Mouse (Mus musculus) small intestine, adult 2 months (tissue): ENCODE measurements around the gene Eif3l. TPM values are rescaled to one million over a fixed set of nuclear protein-coding genes. Genes with fewer than 3 reads are reported as not detected.
A peak's percentile ranks its signal among the peaks of the same experiment; 100 is the strongest.

Experiments
- H3K27ac ChIP-seq: fragments of 200-500 bp; 2 replicates; pipeline ENCODE4 v1.5.1; 2012; ENCODE audit warnings: low read depth, low read length, control low read depth, inconsistent platforms; ENCODE audit not compliant: insufficient read depth
- H3K27me3 ChIP-seq: fragments of 200-500 bp; 2 replicates; pipeline ENCODE4 v1.6.1; 2012; ENCODE audit warnings: mild to moderate bottlenecking, moderate library complexity, low read length, inconsistent platforms; ENCODE audit not compliant: control insufficient read depth, insufficient read depth
- H3K36me3 ChIP-seq: fragments of 200-500 bp; 2 replicates; pipeline ENCODE4 v1.6.1; 2012; ENCODE audit warnings: mild to moderate bottlenecking, low read length, control low read depth, inconsistent platforms; ENCODE audit not compliant: control insufficient read depth, insufficient read depth
- H3K4me1 ChIP-seq: fragments of 200-500 bp; 2 replicates; pipeline ENCODE4 v1.6.1; 2012; ENCODE audit warnings: low read length, inconsistent platforms, mixed read lengths; ENCODE audit not compliant: control insufficient read depth, insufficient read depth, insufficient read length
- H3K4me3 ChIP-seq: fragments of 200-500 bp; 2 replicates; pipeline ENCODE4 v1.5.1; 2012; ENCODE audit warnings: low read depth, mild to moderate bottlenecking, control low read depth, inconsistent platforms, low read length, moderate library complexity
- CTCF ChIP-seq: fragments of 200-500 bp; IDR thresholded peaks from 2 replicates; pipeline ENCODE4 v1.5.1; 2012; ENCODE audit warnings: low read depth, mild to moderate bottlenecking, control low read depth, inconsistent platforms, low read length, moderate library complexity, mixed read lengths; ENCODE audit not compliant: insufficient replicate concordance, insufficient read length; ENCODE audit errors: extremely low read depth
- POLR2A ChIP-seq: fragments of 200-500 bp; IDR thresholded peaks from 2 replicates; pipeline ENCODE4 v1.6.1; 2012; ENCODE audit warnings: low read depth, mild to moderate bottlenecking, control low read depth, inconsistent platforms, low read length, moderate library complexity
- WGBS: fragments of 180-500 bp; shearing (Covaris S2); methylation state at CpG from one replicate; pipeline ENCODE4 v1.1.7; 2018; 5-methylcytosine and 5-hydroxymethylcytosine counted together
- polyA plus RNA-seq: library from polyadenylated mRNA; depleted of rRNA; stranded (reverse); fragments of >200 nt; gene quantifications from 2 replicates; pipeline ENCODE4 v1.2.3, GENCODE M21; 2012

Eif3l gene
- polyA plus RNA-seq, 1 experiment, result 88.3 TPM

GRCm38 (mm10) chr15:79040501-79041416 lies 34.2 kb upstream of the Eif3l start:
- Histone ChIP-seq H3K4me3 (peak overlapping the region; percentile 56), H3K27me3 (peaks cover 7% of the 10 kb centered on the region; the same call in 1 of the 2 replicates), H3K36me3 (peaks cover 2% of the 10 kb centered on the region), H3K4me1 (peaks cover 41% of the 10 kb centered on the region), H3K27ac (no peak overlapping the region)
- TF ChIP-seq POLR2A, result no peak
- no peak for TF ChIP-seq CTCF
- 14% methylated on average over 24 of the region's 24 CpGs for WGBS

- 59% methylated on average over 6 of the region's 6 CpGs for WGBS
- H3K4me3 ChIP-seq, result peak within 1 kb of the TSS; percentile 72
- 0 out of 2 replicates have a peak, but pooled peaks cover 2% of the 10 kb centered on the region for H3K36me3 ChIP-seq
- H3K27me3 ChIP-seq, result peaks cover 7% of the 10 kb centered on the region; the same call in 1 of the 2 replicates
- no peak within 1 kb of the TSS for H3K27ac ChIP-seq
- H3K4me1 ChIP-seq, result peaks cover 41% of the 10 kb centered on the region
- TF ChIP-seq CTCF (no peak), POLR2A (no peak)
Observed at GRCm38 (mm10) chr15:79041585-79041984, 33.4 kb upstream of the Eif3l start, which contains the start of gene Galr3. Gene Galr3 (plus strand): TSS chr15:79041885.

- H3K4me3 ChIP-seq, result peak overlapping the region; percentile 72
- 0 out of 2 replicates have a peak, but pooled peaks have one; percentile 4 for TF ChIP-seq CTCF
- no peak for TF ChIP-seq POLR2A
- no peak overlapping the region for H3K27ac ChIP-seq
- WGBS, result 1% methylated on average over 103 of the region's 105 CpGs
- H3K27me3 ChIP-seq, result peaks cover 7% of the 10 kb centered on the region; the same call in 1 of the 2 replicates
- H3K4me1 ChIP-seq, result peaks cover 41% of the 10 kb centered on the region
- H3K36me3 ChIP-seq, result no peaks in the 10 kb centered on the region
Observed at GRCm38 (mm10) chr15:79042721-79043491, 32.1 kb upstream of the Eif3l start.

GRCm38 (mm10) chr15:79044837-79045236 lies 30.1 kb upstream of the Eif3l start:
- H3K36me3 ChIP-seq, result no peaks in the 10 kb centered on the region
- H3K27ac ChIP-seq, result peak overlapping the region; percentile 81
- no peak for TF ChIP-seq POLR2A
- no peak for TF ChIP-seq CTCF
- peaks cover 34% of the 10 kb centered on the region for H3K4me1 ChIP-seq
- peak overlapping the region; percentile 11; the same call in 1 of the 2 replicates for H3K4me3 ChIP-seq
- 17% methylated on average over 4 of the region's 4 CpGs for WGBS
- peaks cover 7% of the 10 kb centered on the region; the same call in 1 of the 2 replicates for H3K27me3 ChIP-seq

GRCm38 (mm10) chr15:79048186-79048585 lies 26.8 kb upstream of the Eif3l start:
- WGBS, result 69% methylated on average over 4 of the region's 4 CpGs
- TF ChIP-seq POLR2A, result no peak
- Histone ChIP-seq H3K27ac (no peak overlapping the region), H3K4me3 (no peak overlapping the region), H3K4me1 (peaks cover 20% of the 10 kb centered on the region), H3K27me3 (peaks cover under 1% of the 10 kb centered on the region; the same call in 1 of the 2 replicates), H3K36me3 (peaks cover 2% of the 10 kb centered on the region)

- peaks cover 23% of the 10 kb centered on the region for H3K36me3 ChIP-seq
- no peaks in the 10 kb centered on the region for H3K27me3 ChIP-seq
- H3K27ac ChIP-seq, result no peak overlapping the region
- no peak for TF ChIP-seq CTCF
- peaks cover 10% of the 10 kb centered on the region for H3K4me1 ChIP-seq
- H3K4me3 ChIP-seq, result no peak overlapping the region
- WGBS, result 81% methylated on average over 9 of the region's 9 CpGs
Observed at GRCm38 (mm10) chr15:79050160-79050845, 24.7 kb upstream of the Eif3l start.
